Mouse (Mus musculus) erythroblast, embryonic 14.5 days (primary cell): ENCODE results near the gene Lef1. TPM values are rescaled to one million over a fixed set of nuclear protein-coding genes. Genes with fewer than 3 reads are reported as not detected.

Experiments
- H3K27me3 ChIP-seq: 2 replicates; pipeline ENCODE4 v1.6.1; 2012; ENCODE audit warnings: inconsistent platforms; ENCODE audit not compliant: control insufficient read depth
- H3K36me3 ChIP-seq: 2 replicates; pipeline ENCODE4 v1.6.1; 2012; ENCODE audit warnings: mild to moderate bottlenecking, inconsistent platforms; ENCODE audit not compliant: control insufficient read depth
- H3K4me1 ChIP-seq: 2 replicates; pipeline ENCODE4 v1.6.1; 2012; ENCODE audit warnings: inconsistent platforms; ENCODE audit not compliant: control insufficient read depth
- H3K4me3 ChIP-seq: replicated peaks from 2 replicates; pipeline ENCODE3; 2012; ENCODE audit warnings: moderate library complexity, mild to moderate bottlenecking, inconsistent platforms
- H3K9me3 ChIP-seq: 2 replicates; pipeline ENCODE4 v1.6.1; 2012; ENCODE audit warnings: low read length, inconsistent platforms, mixed read lengths; ENCODE audit not compliant: control insufficient read depth
- GATA1 ChIP-seq: IDR thresholded peaks from 2 replicates; pipeline ENCODE4 v1.6.1; 2012; ENCODE audit warnings: low read length, inconsistent platforms, mixed read lengths
- TAL1 ChIP-seq: IDR thresholded peaks from 3 replicates; pipeline ENCODE4 v1.6.1; 2012; ENCODE audit warnings: low read length, inconsistent platforms, mixed read lengths
- polyA plus RNA-seq: library from polyadenylated mRNA; stranded (reverse); fragments of >175 nt; gene quantifications from 2 replicates; pipeline ENCODE4 v1.2.3, GENCODE M21; 2012

The Lef1 gene
- polyA plus RNA-seq, 1 experiment = not detected

DNA sequence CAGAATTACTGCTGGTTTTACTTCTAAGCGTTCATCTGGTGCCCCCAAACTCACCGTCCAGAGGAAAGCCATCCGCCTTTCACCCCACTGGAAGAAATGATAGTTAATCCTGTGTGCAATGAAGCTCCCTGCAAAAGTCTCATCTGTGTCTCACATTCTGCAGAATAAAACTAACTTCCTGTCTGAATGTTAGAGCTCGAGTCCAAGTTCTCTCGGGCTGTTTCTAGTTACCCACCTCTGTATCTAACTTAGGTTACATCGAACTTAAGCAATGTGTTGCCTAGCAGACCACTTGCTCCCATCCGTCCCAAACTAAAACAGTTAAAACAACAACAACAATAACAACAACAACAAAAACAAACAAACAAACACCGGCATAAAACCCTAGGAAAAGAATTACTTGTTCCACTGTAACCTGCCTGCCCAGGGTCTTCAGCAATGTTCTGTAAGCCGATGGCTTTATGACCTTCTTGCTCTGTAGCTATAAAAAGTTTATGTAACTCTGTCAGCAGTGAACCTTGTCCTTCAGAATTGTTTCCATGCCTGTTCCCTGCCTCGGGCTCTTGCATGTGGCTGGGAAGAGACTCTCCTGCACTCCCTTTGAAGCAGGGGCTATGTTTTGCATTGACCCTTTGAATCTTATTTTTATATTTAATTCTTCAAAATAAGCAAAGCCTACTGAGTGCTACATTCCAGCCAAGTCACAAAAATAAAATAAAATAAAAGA is 162.3 kb downstream of the Lef1 start:
- peaks cover 19% of the 10 kb centered on the region for H3K4me1 ChIP-seq
- TF ChIP-seq GATA1 (no peak), TAL1 (no peak)
- peak overlapping the region; percentile 72 for H3K4me3 ChIP-seq
- peaks cover 5% of the 10 kb centered on the region; the same call in 1 of the 2 replicates for H3K9me3 ChIP-seq
- H3K36me3 ChIP-seq = no peaks in the 10 kb centered on the region
- no peaks in the 10 kb centered on the region for H3K27me3 ChIP-seq

Other genes starting within 250 kb of the Lef1 start
- gene Hadh, start 161.6 kb downstream of the Lef1 start, polyA plus RNA-seq = 0.30 and 0.42 TPM in 2 replicates
- not detected in 2 replicates for gene Cyp2u1, start 192.8 kb downstream of the Lef1 start, polyA plus RNA-seq